Mouse (Mus musculus) skeletal muscle tissue, adult 2 months (tissue): ENCODE data around the gene Gas1.

ENCODE experiments used
- DNase-seq: peaks from one replicate; pipeline ENCODE4 v3.0.0-alpha.2; 2012; ENCODE audit warnings: low read depth, low spot score

Gas1 gene

DNA sequence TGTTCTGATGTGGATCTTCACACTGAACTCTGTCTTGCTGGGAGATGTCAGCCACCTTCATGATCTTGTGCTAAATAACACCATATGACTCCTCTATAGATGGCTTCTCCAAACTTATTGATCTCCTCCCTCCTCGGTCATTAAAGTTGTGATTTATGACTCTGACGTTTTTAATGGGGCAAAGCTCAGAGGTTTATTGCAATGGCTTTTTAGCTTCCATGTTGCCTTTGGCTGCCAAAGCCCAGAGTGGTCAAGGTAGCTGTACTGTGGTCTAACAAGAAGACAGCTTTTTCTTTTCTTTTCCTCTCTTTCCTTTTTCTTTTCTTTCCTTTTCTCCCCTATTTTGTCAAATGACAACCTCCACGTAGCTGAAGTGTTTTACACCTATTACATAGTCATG is 52.1 kb downstream of the Gas1 start:
- no peak for DNase-seq

DNA sequence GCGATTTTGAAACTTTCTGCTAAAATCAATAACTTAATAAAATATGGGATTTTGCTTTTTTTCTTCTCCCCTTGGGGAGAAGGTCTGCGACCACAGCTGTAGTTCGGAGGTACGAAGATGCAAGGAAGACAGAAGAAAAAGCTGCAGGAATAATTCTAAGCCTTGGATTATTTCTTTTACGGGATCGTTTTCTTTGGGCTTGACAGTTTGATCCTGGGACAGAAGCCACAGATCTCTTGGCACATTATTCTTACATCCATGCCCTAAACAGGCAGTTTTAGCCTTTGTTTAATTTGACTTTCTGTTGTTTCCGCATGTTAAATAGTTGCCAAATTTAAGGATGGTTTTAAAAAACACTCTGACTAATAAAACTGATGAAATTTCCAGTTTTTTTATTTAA is 52.7 kb downstream of the Gas1 start:
- no peak for DNase-seq
